Mouse (Mus musculus) liver, embryonic 13.5 days (tissue): ENCODE results near the gene Eif3m. TPM values are rescaled to one million over a fixed set of nuclear protein-coding genes. Genes with fewer than 3 reads are reported as not detected.

ENCODE experiments used
- ATAC-seq: fragments of 200-750 bp; cut with Nextera tagmentation; 2 replicates; pipeline ENCODE4 v1.8.0; 2017; ENCODE audit warnings: low read depth, mild to moderate bottlenecking, moderate number of reproducible peaks, moderate library complexity
- DNase-seq: peaks from one replicate; pipeline ENCODE4 v3.0.0; 2022
- H3K27ac ChIP-seq: fragments of 300-500 bp; sonication (generic); 2 replicates; pipeline ENCODE4 v1.5.1; 2015; ENCODE audit warnings: moderate library complexity, mild to moderate bottlenecking, inconsistent platforms
- H3K27me3 ChIP-seq: fragments of 300-500 bp; sonication (generic); 2 replicates; pipeline ENCODE4 v1.6.1; 2015; ENCODE audit warnings: mild to moderate bottlenecking, inconsistent platforms
- H3K36me3 ChIP-seq: fragments of 300-500 bp; sonication (generic); 2 replicates; pipeline ENCODE4 v1.6.1; 2015; ENCODE audit warnings: mild to moderate bottlenecking, inconsistent platforms
- H3K4me1 ChIP-seq: fragments of 300-500 bp; sonication (generic); replicated peaks from 2 replicates; pipeline ENCODE4 v1.6.1; 2015; ENCODE audit warnings: inconsistent platforms
- H3K4me2 ChIP-seq: fragments of 300-500 bp; sonication (generic); 2 replicates; pipeline ENCODE4 v1.6.1; 2015; ENCODE audit warnings: inconsistent platforms, mild to moderate bottlenecking, moderate library complexity
- H3K4me3 ChIP-seq: fragments of 300-500 bp; sonication (generic); replicated peaks from 2 replicates; pipeline ENCODE4 v1.5.1; 2015; ENCODE audit warnings: mild to moderate bottlenecking, inconsistent platforms
- H3K9ac ChIP-seq: fragments of 300-500 bp; sonication (generic); 2 replicates; pipeline ENCODE4 v1.6.1; 2015; ENCODE audit warnings: mild to moderate bottlenecking, inconsistent platforms
- H3K9me3 ChIP-seq: fragments of 300-500 bp; sonication (generic); replicated peaks from 2 replicates; pipeline ENCODE4 v1.6.1; 2016; ENCODE audit warnings: inconsistent platforms
- whole genome bisulfite sequencing: fragments of 180-500 bp; shearing (Covaris S2); methylation state at CpG from one replicate; pipeline ENCODE4 v1.1.7; 2015; ENCODE audit not compliant: insufficient replicate concordance; 5-methylcytosine and 5-hydroxymethylcytosine counted together
- polyA plus RNA-seq: library from polyadenylated mRNA; unstranded; fragments of >200 nt; fragmentation: Nextera tagmentation; extraction: Ambion mirVana; gene quantifications from 2 replicates; pipeline ENCODE4 v1.2.1, GENCODE M21; 2015

Gene Eif3m
- polyA plus RNA-seq, result 213 and 231 TPM in 2 replicates

GRCm38 (mm10) chr2:105016967-105017287, at the start of gene Eif3m:
Gene Eif3m, minus strand, starts transcription at chr2:105017080.
- peak; percentile 87 for DNase-seq
- Histone ChIP-seq H3K27me3 (no peaks in the 10 kb centered on the region), H3K4me2 (peak within 1 kb of the TSS; percentile 75), H3K36me3 (peaks cover 20% of the 10 kb centered on the region), H3K9ac (peak within 1 kb of the TSS; percentile 90), H3K4me1 (peaks cover 39% of the 10 kb centered on the region), H3K4me3 (peak within 1 kb of the TSS; percentile 90), H3K9me3 (no peaks in the 10 kb centered on the region), H3K27ac (peak within 1 kb of the TSS; percentile 80)
- ATAC-seq, result peak; percentile 99
- WGBS, result under 1% methylated on average over 25 of the region's 25 CpGs

GRCm38 (mm10) chr2:105062741-105063372, 46.0 kb upstream of the Eif3m start:
- ATAC-seq (no peak), DNase-seq (no peak)
- Histone ChIP-seq H3K4me2 (no peak overlapping the region), H3K27me3 (no peaks in the 10 kb centered on the region), H3K9me3 (no peaks in the 10 kb centered on the region), H3K36me3 (no peaks in the 10 kb centered on the region), H3K4me3 (no peak overlapping the region), H3K4me1 (peaks cover 4% of the 10 kb centered on the region), H3K9ac (no peak overlapping the region), H3K27ac (no peak overlapping the region)
- 39% methylated on average over 7 of the region's 7 CpGs for WGBS

DNA sequence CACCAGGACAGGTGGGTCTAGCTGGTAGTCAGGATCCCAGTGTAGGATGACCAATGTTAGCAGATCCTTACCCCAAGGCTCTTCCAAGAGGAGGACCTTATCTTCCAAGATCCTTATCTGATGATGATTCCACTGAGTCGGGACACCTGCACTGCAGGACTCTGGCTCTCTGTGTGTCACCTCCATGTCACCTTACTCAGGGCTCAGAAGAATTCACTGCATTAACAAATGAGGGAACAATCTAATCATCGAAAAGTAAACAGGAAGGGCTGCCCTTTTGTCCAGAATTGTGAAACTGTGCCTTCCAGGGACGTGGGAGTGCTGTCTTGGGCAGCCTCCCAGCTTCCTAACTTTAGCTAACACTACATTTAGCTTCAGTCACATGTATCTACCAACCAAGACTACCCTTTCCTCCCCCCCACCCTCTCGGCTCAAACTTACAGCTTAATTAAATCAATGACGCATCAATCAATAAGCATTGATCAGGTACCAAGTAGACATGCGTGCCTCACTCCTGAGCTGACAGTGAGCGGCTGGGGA, 41.8 kb upstream of the Eif3m start:
- WGBS, result 52% methylated on average over 7 of the region's 7 CpGs
- Histone ChIP-seq H3K9ac (no peak overlapping the region), H3K4me3 (no peak overlapping the region), H3K4me1 (peaks cover 8% of the 10 kb centered on the region), H3K9me3 (no peaks in the 10 kb centered on the region), H3K36me3 (no peaks in the 10 kb centered on the region), H3K27me3 (no peaks in the 10 kb centered on the region), H3K27ac (no peak overlapping the region), H3K4me2 (no peak overlapping the region)
- no peak for ATAC-seq
- no peak for DNase-seq

GRCm38 (mm10) chr2:105055529-105055928, 38.6 kb upstream of the Eif3m start:
- Histone ChIP-seq H3K9me3 (no peaks in the 10 kb centered on the region), H3K27me3 (no peaks in the 10 kb centered on the region), H3K4me2 (no peak overlapping the region), H3K4me3 (no peak overlapping the region), H3K27ac (no peak overlapping the region), H3K36me3 (no peaks in the 10 kb centered on the region), H3K9ac (no peak overlapping the region), H3K4me1 (peaks cover 8% of the 10 kb centered on the region)
- DNase-seq, result no peak
- 50% methylated on average over 1 of the region's 1 CpGs for whole genome bisulfite sequencing
- ATAC-seq, result 0 out of 2 replicates have a peak, but pooled peaks have one; percentile 18

DNA sequence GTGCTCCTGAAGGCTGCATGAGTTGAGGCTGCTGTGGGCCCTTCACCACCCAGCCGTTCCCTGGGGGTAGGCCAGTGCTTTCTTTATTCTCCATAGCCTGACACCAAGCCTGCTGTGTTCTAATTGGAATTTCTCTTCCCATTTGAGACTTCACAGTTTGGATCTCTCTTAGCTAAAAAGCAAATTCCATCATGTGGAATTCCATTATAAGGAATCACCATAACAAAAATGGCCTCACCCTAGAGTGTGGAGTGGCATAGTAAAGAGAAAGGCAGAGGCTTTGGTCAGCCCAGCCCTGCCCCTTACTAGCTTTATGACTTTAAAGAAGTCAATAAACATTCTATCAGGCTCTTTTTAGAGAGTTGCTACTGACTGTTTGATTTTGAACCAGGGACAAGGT, 31.4 kb upstream of the Eif3m start:
- DNase-seq, result no peak
- H3K27ac ChIP-seq, result no peak overlapping the region

GRCm38 (mm10) chr2:105043152-105043551, 26.3 kb upstream of the Eif3m start:
- Histone ChIP-seq H3K4me3 (no peak overlapping the region), H3K27ac (no peak overlapping the region), H3K4me2 (no peak overlapping the region), H3K9ac (no peak overlapping the region), H3K9me3 (no peaks in the 10 kb centered on the region), H3K27me3 (no peaks in the 10 kb centered on the region), H3K4me1 (peaks cover 6% of the 10 kb centered on the region), H3K36me3 (no peaks in the 10 kb centered on the region)
- DNase-seq, result no peak
- ATAC-seq, result no peak
- WGBS, result 56% methylated on average over 4 of the region's 4 CpGs

More for the DNA sequence above, 31.4 kb upstream of the Eif3m start:
- Histone ChIP-seq H3K4me2 (no peak overlapping the region), H3K36me3 (no peaks in the 10 kb centered on the region), H3K27me3 (0 out of 2 replicates have a peak, but pooled peaks cover 4% of the 10 kb centered on the region), H3K9ac (no peak overlapping the region), H3K4me1 (no peaks in the 10 kb centered on the region), H3K9me3 (no peaks in the 10 kb centered on the region), H3K4me3 (no peak overlapping the region)
- no peak for ATAC-seq
- WGBS, result 64% methylated on average over 1 of the region's 1 CpGs

DNA sequence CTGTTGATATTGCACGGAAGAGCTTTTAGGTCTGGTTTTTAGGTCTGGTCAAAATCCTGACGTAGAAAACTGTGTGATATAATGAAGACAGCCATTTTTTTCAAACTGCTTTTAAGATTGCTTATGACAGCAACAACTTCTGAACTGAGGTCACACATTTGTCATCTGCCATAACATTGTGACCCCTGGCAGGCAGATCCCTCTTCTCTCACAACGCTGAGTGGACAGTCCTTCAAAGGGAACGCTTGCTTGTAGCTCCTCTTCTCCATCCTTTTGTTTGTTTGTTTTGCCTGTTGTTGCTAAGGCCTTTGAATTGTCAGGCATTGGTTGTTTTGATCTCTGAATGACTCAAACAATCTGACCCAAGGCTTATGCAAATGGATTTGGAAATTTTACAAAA, 24.0 kb upstream of the Eif3m start:
- H3K4me2 ChIP-seq, result no peak overlapping the region
- no peaks in the 10 kb centered on the region for H3K36me3 ChIP-seq
- H3K4me3 ChIP-seq, result no peak overlapping the region
- no peaks in the 10 kb centered on the region for H3K27me3 ChIP-seq
- peaks cover 6% of the 10 kb centered on the region for H3K4me1 ChIP-seq
- WGBS, result 72% methylated on average over 4 of the region's 4 CpGs
- H3K9ac ChIP-seq, result no peak overlapping the region
- no peaks in the 10 kb centered on the region for H3K9me3 ChIP-seq
- no peak for DNase-seq
- H3K27ac ChIP-seq, result no peak overlapping the region
- no peak for ATAC-seq

GRCm38 (mm10) chr2:105038879-105039278, 22.0 kb upstream of the Eif3m start:
- Histone ChIP-seq H3K27ac (no peak overlapping the region), H3K9ac (no peak overlapping the region), H3K27me3 (no peaks in the 10 kb centered on the region), H3K9me3 (no peaks in the 10 kb centered on the region), H3K4me1 (peaks cover 6% of the 10 kb centered on the region), H3K4me2 (no peak overlapping the region), H3K4me3 (no peak overlapping the region), H3K36me3 (no peaks in the 10 kb centered on the region)
- ATAC-seq (peak; percentile 47; the same call in 1 of the 2 replicates), DNase-seq (no peak)
- 74% methylated on average over 5 of the region's 5 CpGs for WGBS

DNA sequence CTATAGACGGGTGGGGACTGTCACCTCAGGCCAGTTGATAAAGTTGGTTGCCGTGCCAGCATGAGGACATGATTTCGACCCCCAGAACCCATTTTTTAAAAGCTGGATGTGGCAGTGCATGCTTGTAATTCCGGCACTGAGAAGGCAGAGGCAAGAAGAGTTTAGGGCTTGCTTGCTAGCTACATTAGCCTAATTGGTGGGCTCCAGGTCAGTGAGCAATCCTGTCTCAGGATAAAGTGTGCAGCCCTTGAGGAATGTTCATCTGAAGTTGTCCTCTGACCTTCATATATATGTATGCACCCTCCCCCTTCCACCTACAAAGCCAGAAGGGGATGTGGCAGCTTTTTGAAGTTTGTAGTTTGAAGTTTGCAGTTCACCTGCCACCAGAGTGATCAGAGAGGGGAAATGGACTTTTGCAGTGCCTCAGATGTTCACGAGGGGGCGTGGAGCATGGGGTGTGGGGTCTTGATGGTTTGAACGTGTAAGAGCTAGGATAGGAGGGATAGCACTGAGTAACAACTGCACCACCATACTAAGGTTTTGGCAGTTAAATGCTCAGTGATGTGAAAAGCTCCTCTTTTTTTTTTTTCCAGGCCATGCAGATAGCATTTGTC, 21.2 kb upstream of the Eif3m start:
- Histone ChIP-seq H3K36me3 (no peaks in the 10 kb centered on the region), H3K27ac (no peak overlapping the region), H3K9ac (no peak overlapping the region), H3K4me1 (peaks cover 6% of the 10 kb centered on the region), H3K4me2 (no peak overlapping the region), H3K27me3 (no peaks in the 10 kb centered on the region), H3K4me3 (no peak overlapping the region), H3K9me3 (no peaks in the 10 kb centered on the region)
- DNase-seq (no peak), ATAC-seq (no peak)
- 56% methylated on average over 7 of the region's 7 CpGs for WGBS

- DNase-seq (no peak), ATAC-seq (no peak)
- no peak overlapping the region for H3K9ac ChIP-seq
- H3K36me3 ChIP-seq, result no peaks in the 10 kb centered on the region
- no peak overlapping the region for H3K4me2 ChIP-seq
- no peaks in the 10 kb centered on the region for H3K27me3 ChIP-seq
- no peak overlapping the region for H3K4me3 ChIP-seq
- no peak overlapping the region for H3K27ac ChIP-seq
- peaks cover 6% of the 10 kb centered on the region for H3K4me1 ChIP-seq
- 63% methylated on average over 11 of the region's 11 CpGs for WGBS
- H3K9me3 ChIP-seq, result no peaks in the 10 kb centered on the region
Measured at GRCm38 (mm10) chr2:105036401-105037070, 19.7 kb upstream of the Eif3m start.

DNA sequence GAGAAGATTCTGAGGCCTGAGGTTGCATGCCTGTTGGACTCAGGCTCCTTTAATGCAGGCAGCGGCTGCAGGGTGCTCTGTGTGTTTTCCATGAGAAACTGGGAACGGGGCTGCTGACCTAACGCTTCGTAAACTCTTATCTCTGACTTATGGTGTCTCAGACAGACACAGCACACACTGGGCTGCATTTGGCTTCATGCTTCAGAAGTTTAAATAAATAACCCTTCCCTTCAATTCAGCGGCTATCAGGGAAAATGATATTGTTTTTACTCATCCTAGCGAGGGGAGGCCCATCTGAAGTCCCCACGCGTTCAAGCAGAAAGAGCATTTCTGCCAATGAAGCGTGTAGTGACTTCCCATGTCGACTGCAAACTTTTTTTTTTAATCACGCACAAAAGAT, 19.1 kb upstream of the Eif3m start:
- no peak for DNase-seq
- WGBS, result 66% methylated on average over 11 of the region's 11 CpGs
- H3K4me2 ChIP-seq, result no peak overlapping the region
- H3K36me3 ChIP-seq, result no peaks in the 10 kb centered on the region
- no peaks in the 10 kb centered on the region for H3K27me3 ChIP-seq
- peaks cover 6% of the 10 kb centered on the region for H3K4me1 ChIP-seq
- no peak overlapping the region for H3K9ac ChIP-seq
- ATAC-seq, result no peak
- H3K9me3 ChIP-seq, result no peaks in the 10 kb centered on the region
- H3K27ac ChIP-seq, result no peak overlapping the region
- H3K4me3 ChIP-seq, result no peak overlapping the region
